In the genomic region with DNA sequence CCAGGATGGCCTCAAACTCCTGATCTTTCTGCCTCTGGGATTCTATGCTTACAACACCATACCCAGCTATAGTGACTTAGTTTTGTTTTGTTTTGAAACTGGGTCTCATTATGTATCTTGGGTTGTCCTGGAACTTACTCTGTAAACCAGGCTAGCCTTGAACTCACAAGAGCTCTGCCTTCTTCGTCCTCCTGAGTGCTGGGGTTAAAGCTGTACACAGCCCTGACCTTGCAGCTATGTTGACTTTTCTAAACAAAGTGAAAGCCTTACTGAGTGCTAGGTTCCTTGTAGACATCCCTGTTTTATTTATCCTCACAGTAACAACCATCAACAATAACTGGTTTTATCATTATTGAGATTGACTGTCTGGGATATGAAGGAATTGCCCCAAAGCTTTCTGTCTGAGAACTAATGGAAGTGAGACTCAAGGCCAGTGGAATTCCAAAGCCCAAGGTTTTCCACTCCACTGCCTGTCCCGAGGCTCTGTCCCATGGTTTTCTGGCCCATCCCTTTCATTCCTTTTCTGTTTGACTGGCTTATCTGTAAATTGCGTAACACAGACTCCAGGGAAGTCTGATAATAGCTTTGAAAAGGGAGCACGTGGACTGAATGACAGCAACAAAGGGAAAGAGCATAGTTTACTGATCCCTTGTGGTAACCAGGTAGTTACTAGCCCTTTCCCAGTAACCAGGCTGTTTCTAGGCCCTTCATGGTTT, we compare ENCODE assay signal across 14 mouse cellular contexts. TPM values are rescaled to one million over a fixed set of nuclear protein-coding genes. Genes with fewer than 3 reads are reported as not detected.
DNase-seq lines count a peak whose midpoint lies in the region; ATAC-seq and TF ChIP-seq lines count a peak whose summit lies in the region.
"Had no signal": no experiment of that assay in that cellular context is flagged by ENCODE, and none has a peak within 500 bp of the region (broad histone marks: within the 10 kb centered on the region; RNA-seq: fewer than 3 reads in every experiment).

No protein-coding gene starts in this region.

- no peaks in the 10 kb centered on the region for H3K36me3 ChIP-seq in C2C12 (ENCODE audit: control insufficient read depth, insufficient read depth)
- no peaks in the 10 kb centered on the region for H3K36me3 ChIP-seq in intestine, embryonic 14.5 days (ENCODE audit: control insufficient read depth, insufficient read depth, low read length)
- H3K36me3 ChIP-seq in kidney, embryonic 14.5 days (ENCODE audit: control insufficient read depth, insufficient read depth, low read length), result no peaks in the 10 kb centered on the region
- H3K36me3 ChIP-seq: embryonic facial prominence, embryonic 15.5 days; neural tube, embryonic 13.5 days had no signal

- peak overlapping the region; percentile 48 for H3K27ac ChIP-seq in intestine, embryonic 14.5 days (ENCODE audit: low read depth)
- no peak overlapping the region for H3K27ac ChIP-seq in kidney, embryonic 14.5 days (ENCODE audit: low read depth, low read length)
- H3K27ac ChIP-seq: embryonic facial prominence, embryonic 15.5 days; left cerebral cortex, adult 2 months; neural tube, embryonic 13.5 days had no signal

- H3K4me1 ChIP-seq in intestine, embryonic 14.5 days (replicated peaks; ENCODE audit: control insufficient read depth, insufficient read depth, low read length), result peaks cover 4% of the 10 kb centered on the region; the same call in 1 of the 2 replicates
- H3K4me1 ChIP-seq in kidney, embryonic 14.5 days (ENCODE audit: control insufficient read depth, insufficient read depth, low read length), result 0 out of 2 replicates have a peak, but pooled peaks cover 6% of the 10 kb centered on the region
- H3K4me1 ChIP-seq: embryonic facial prominence, embryonic 15.5 days had no signal

- H3ac ChIP-seq in C2C12 (ENCODE audit: control insufficient read depth, insufficient read length, low read depth), result no peak overlapping the region

- peak; percentile 47 for DNase-seq in adrenal gland, adult 2 months
- no peak for DNase-seq in adrenal gland, postnatal 25 days
- DNase-seq in intestine, embryonic 14.5 days (ENCODE audit: low spot score), result no peak
- DNase-seq in lung, postnatal 10 days, result peak; percentile 17
- no peak for DNase-seq in testis, postnatal 14 days (ENCODE audit: low spot score)
- no peak for DNase-seq in gastrocnemius, adult 8-10 months (ENCODE audit: low spot score in 2 of 2)
- DNase-seq: cerebellum, postnatal 25 days; right cerebral cortex, postnatal 25 days; thymus, adult 18-20 months had no signal

- H3K9me3 ChIP-seq in intestine, embryonic 14.5 days (ENCODE audit: control insufficient read depth, low read length), result no peaks in the 10 kb centered on the region
- H3K9me3 ChIP-seq in kidney, embryonic 14.5 days (ENCODE audit: control insufficient read depth, low read length), result no peaks in the 10 kb centered on the region
- H3K9me3 ChIP-seq: embryonic facial prominence, embryonic 15.5 days; neural tube, embryonic 13.5 days had no signal

- H3K4me2 ChIP-seq in intestine, embryonic 14.5 days (ENCODE audit: low read length), result no peak overlapping the region
- no peak overlapping the region for H3K4me2 ChIP-seq in kidney, embryonic 14.5 days (replicated peaks; ENCODE audit: low read depth, low read length)
- H3K4me2 ChIP-seq: embryonic facial prominence, embryonic 15.5 days; neural tube, embryonic 13.5 days had no signal

- peak; percentile 73 for ATAC-seq in intestine, embryonic 14.5 days (replicated peaks; ENCODE audit: low FRiP score, low TSS enrichment, low read depth)
- ATAC-seq in kidney, embryonic 14.5 days (ENCODE audit: low FRiP score, low TSS enrichment), result no peak

- H3K9ac ChIP-seq in intestine, embryonic 14.5 days (ENCODE audit: low read length), result no peak overlapping the region
- no peak overlapping the region for H3K9ac ChIP-seq in kidney, embryonic 14.5 days (ENCODE audit: low read depth, low read length)
- H3K9ac ChIP-seq: embryonic facial prominence, embryonic 15.5 days; neural tube, embryonic 13.5 days had no signal

- no peaks in the 10 kb centered on the region for H3K27me3 ChIP-seq in C2C12 (ENCODE audit: control insufficient read depth, insufficient read depth, insufficient read length)
- no peaks in the 10 kb centered on the region for H3K27me3 ChIP-seq in intestine, embryonic 14.5 days (replicated peaks; ENCODE audit: control insufficient read depth, insufficient read depth, low read length)
- H3K27me3 ChIP-seq in kidney, embryonic 14.5 days (ENCODE audit: control insufficient read depth, insufficient read depth, low read length), result no peaks in the 10 kb centered on the region
- H3K27me3 ChIP-seq: embryonic facial prominence, embryonic 15.5 days; neural tube, embryonic 13.5 days had no signal

- TF ChIP-seq CTCF in C2C12 (IDR thresholded peaks at IDR 0.05; ENCODE audit: control insufficient read depth, insufficient read depth, insufficient read length), result no peak

- no peaks in the 10 kb centered on the region for H3K79me3 ChIP-seq in C2C12 (ENCODE audit: low read depth)

- no peaks in the 10 kb centered on the region for H3K79me2 ChIP-seq in C2C12 (ENCODE audit: control insufficient read depth, insufficient read depth)

- 45% methylated on average over 4 of the region's 4 CpGs for WGBS in intestine, embryonic 14.5 days
- WGBS in kidney, embryonic 14.5 days, result 57% methylated on average over 4 of the region's 4 CpGs

- no peak overlapping the region for H3K4me3 ChIP-seq in C2C12 (ENCODE audit: insufficient read depth, poor library complexity, severe bottlenecking)
- H3K4me3 ChIP-seq in intestine, embryonic 14.5 days (ENCODE audit: low read depth, low read length), result no peak overlapping the region
- H3K4me3 ChIP-seq in kidney, embryonic 14.5 days (ENCODE audit: low read length), result no peak overlapping the region
- H3K4me3 ChIP-seq: embryonic facial prominence, embryonic 15.5 days; left cerebral cortex, adult 2 months; neural tube, embryonic 13.5 days had no signal

TF ChIP-seq in C2C12, 6 proteins besides CTCF, POLR2A, EP300 and RAD21:
- peak; percentile 74 for TF ChIP-seq CEBPB (IDR thresholded peaks at IDR 0.05; ENCODE audit: low read depth)
- no peak for TF ChIP-seq MYOD1 (IDR thresholded peaks at IDR 0.05; ENCODE audit: control insufficient read depth, insufficient read length, low read depth)
- no peak for TF ChIP-seq FOSL1 (IDR thresholded peaks at IDR 0.05; ENCODE audit: insufficient read depth, low read length, poor library complexity, severe bottlenecking)
- TF ChIP-seq USF1 (IDR thresholded peaks at IDR 0.05; ENCODE audit: low read depth), result peak; percentile 0
- no peak for TF ChIP-seq MYOG (IDR thresholded peaks at IDR 0.05; ENCODE audit: control insufficient read depth, extremely low read depth, insufficient read length)
- no peak for TF ChIP-seq MAX (IDR thresholded peaks at IDR 0.05)

RNA-seq across cellular contexts. Expression of a gene that starts 40.0 kb away (rescaled TPM):
- total RNA-seq in adrenal gland, adult 2 months (2021), result 10 to 100 TPM; 51.3 to 66.8 TPM
- polyA plus RNA-seq in adrenal gland, adult 2 months (2012; rRNA removed), result 8.8 and 9.0 TPM in 2 replicates
- total RNA-seq in adrenal gland, postnatal 25 days (2021), result 53.6 and 56.7 TPM in 2 replicates
- polyA plus RNA-seq in C2C12 (2012; fragmentation: generic; extraction: Trizol), result 11.1 TPM
- 51.0 and 51.5 TPM in 2 replicates for polyA plus RNA-seq in intestine, embryonic 14.5 days (2014; fragmentation: Nextera tagmentation; extraction: Ambion mirVana)
- polyA plus RNA-seq in kidney, embryonic 14.5 days (2014; fragmentation: Nextera tagmentation; extraction: Ambion mirVana), result 45.0 and 69.8 TPM in 2 replicates
- total RNA-seq in gastrocnemius, adult 8-10 months (2022), result 10 to 100 TPM; 53.9 to 74.5 (median 64.0) TPM

Comparison
In these comparisons a context has a peak if more than half of its experiments do, and no peak if none do; other contexts are left out.
1. DNase-seq: peak in adrenal gland, adult 2 months (single experiment) and lung, postnatal 10 days (single experiment); none in adrenal gland, postnatal 25 days (single experiment), intestine, embryonic 14.5 days (single experiment), testis, postnatal 14 days (single experiment) and gastrocnemius, adult 8-10 months (0 of 2).